Mouse (Mus musculus): ENCODE data around the gene Ptprm. TPM values are rescaled to one million over a fixed set of nuclear protein-coding genes. Genes with fewer than 3 reads are reported as not detected.

The Ptprm gene
- polyA plus RNA-seq, 1 experiment from 2014 or later: 35.9 TPM

DNA sequence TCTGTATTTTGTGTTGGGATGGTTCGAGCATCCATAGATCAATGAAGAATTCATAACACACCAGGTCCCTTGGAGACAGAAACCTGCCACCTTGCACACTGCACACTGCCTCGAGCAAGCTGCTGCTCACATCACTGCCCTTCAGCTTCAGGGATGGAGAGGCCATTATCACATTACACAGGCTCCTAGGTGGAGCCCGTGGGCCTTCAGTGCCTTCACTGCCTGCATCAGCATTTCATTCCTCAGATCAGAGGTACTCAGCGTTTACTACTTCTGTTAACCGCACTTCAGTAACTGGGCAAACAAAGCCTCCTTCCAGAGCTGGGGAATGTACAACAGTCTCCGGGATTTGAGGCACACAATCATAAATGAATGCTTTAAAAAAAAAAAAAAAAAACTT lies 101.3 kb downstream of the Ptprm start:
- H3K4me2 ChIP-seq (replicated peaks; ENCODE audit: low read depth, low read length): no peak overlapping the region
- WGBS: 51% methylated on average over 6 of the region's 6 CpGs
- H3K9ac ChIP-seq (replicated peaks; ENCODE audit: low read depth): no peak overlapping the region
- DNase-seq (ENCODE audit: low spot score): peak; percentile 61
- H3K4me3 ChIP-seq (ENCODE audit: low read depth, low read length): no peak overlapping the region
- TF ChIP-seq EP300 (IDR thresholded peaks at IDR 0.05): peak; percentile 50; the same call in 1 of the 2 replicates
- peak; percentile 49 for TF ChIP-seq CTCF (IDR thresholded peaks at IDR 0.05)
- peak; percentile 81 for ATAC-seq
- no peaks in the 10 kb centered on the region for H3K27me3 ChIP-seq (replicated peaks; ENCODE audit: insufficient read depth, low read length)
- peaks cover 5% of the 10 kb centered on the region; the same call in 1 of the 2 replicates for H3K4me1 ChIP-seq (ENCODE audit: insufficient read depth, low read depth, low read length)
- no peak overlapping the region for H3K27ac ChIP-seq (ENCODE audit: low read length)
- H3K36me3 ChIP-seq (ENCODE audit: insufficient read depth, low read length): no peaks in the 10 kb centered on the region
- no peaks in the 10 kb centered on the region for H3K9me3 ChIP-seq (ENCODE audit: low read length)

DNA sequence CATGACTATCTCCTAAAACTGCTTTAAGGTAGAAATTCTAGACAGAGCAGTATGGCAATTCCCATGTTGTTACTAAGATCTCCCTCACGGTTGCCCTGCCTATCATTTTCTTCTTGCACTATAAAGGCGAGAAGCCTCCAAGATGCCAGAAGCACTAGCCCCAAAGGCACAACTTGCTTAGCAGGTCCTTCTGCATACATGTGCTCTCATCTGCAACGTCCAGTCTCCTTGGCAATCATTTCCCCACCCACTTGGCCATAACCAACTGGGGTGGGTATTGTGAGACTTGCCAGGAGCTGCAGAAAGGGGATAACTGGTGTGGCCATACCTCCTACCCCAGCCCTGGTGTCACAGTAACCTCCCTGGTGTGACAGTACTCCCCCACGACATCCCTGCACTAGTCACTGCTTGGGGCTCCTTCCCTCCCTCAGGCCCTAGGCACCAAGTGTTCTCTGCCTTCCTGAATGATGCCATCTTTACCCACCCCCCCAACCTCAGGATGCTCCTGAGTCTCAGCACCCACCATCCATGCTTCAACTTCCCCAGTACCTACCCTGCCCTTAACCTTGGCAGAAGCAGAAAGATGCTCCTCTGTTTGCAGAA lies 108.9 kb downstream of the Ptprm start:
- H3K27ac ChIP-seq (ENCODE audit: low read length): no peak overlapping the region
- H3K4me3 ChIP-seq (ENCODE audit: low read depth, low read length): no peak overlapping the region
- peaks cover 4% of the 10 kb centered on the region; the same call in 1 of the 2 replicates for H3K4me1 ChIP-seq (ENCODE audit: insufficient read depth, low read depth, low read length)
- TF ChIP-seq EP300 (IDR thresholded peaks at IDR 0.05) (no peak), CTCF (IDR thresholded peaks at IDR 0.05) (no peak)
- DNase-seq (ENCODE audit: low spot score) (peak; percentile 33), ATAC-seq (no peak)
- H3K27me3 ChIP-seq (replicated peaks; ENCODE audit: insufficient read depth, low read length): no peaks in the 10 kb centered on the region
- no peaks in the 10 kb centered on the region for H3K9me3 ChIP-seq (ENCODE audit: low read length)
- H3K4me2 ChIP-seq (replicated peaks; ENCODE audit: low read depth, low read length): no peak overlapping the region
- no peaks in the 10 kb centered on the region for H3K36me3 ChIP-seq (ENCODE audit: insufficient read depth, low read length)
- 56% methylated on average over 4 of the region's 4 CpGs for WGBS
- no peak overlapping the region for H3K9ac ChIP-seq (replicated peaks; ENCODE audit: low read depth)

DNA sequence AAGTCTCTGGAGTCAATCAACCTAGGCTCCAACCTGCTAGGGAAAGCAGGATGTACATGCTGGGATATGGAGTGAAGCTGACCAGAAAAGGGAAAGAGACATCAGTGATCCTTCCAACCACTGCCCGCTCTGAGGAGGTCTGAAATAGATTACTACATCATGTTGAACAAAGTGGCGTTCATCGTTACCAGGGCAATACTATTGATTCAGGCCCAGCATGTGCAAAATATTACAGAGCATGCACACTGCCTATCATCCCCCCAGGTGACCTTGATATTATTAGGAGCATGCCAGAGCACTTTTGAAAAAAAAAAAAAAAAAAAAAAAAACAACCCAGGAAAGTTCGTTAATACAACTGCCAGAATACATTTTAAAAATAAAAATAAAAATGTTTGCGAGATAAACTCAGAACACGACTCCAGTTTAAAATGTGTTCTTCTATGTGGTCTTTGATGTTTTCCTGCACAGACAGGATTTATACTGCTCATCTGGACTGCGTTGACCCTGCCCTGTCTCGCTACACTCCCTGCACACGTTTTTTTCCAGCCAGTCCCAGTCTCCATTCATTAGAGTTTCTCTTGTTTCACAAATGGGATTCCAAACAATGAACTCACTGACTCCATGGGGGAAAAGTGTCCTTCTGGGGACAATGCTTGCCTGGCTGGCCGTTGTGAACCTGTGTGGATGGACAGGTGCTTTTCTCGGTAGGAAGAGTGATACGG lies 111.3 kb downstream of the Ptprm start:
- Histone ChIP-seq H3K9ac (replicated peaks; ENCODE audit: low read depth) (no peak overlapping the region), H3K27me3 (replicated peaks; ENCODE audit: insufficient read depth, low read length) (no peaks in the 10 kb centered on the region), H3K4me2 (replicated peaks; ENCODE audit: low read depth, low read length) (no peak overlapping the region), H3K36me3 (ENCODE audit: insufficient read depth, low read length) (no peaks in the 10 kb centered on the region), H3K4me3 (ENCODE audit: low read depth, low read length) (no peak overlapping the region), H3K9me3 (ENCODE audit: low read length) (no peaks in the 10 kb centered on the region), H3K4me1 (ENCODE audit: insufficient read depth, low read depth, low read length) (peaks cover 4% of the 10 kb centered on the region; the same call in 1 of the 2 replicates), H3K27ac (ENCODE audit: low read length) (no peak overlapping the region)
- WGBS: 76% methylated on average over 12 of the region's 12 CpGs
- no peak for TF ChIP-seq CTCF (IDR thresholded peaks at IDR 0.05)
- no peak for TF ChIP-seq EP300 (IDR thresholded peaks at IDR 0.05)
- no peak for ATAC-seq
- DNase-seq (ENCODE audit: low spot score): no peak

DNA sequence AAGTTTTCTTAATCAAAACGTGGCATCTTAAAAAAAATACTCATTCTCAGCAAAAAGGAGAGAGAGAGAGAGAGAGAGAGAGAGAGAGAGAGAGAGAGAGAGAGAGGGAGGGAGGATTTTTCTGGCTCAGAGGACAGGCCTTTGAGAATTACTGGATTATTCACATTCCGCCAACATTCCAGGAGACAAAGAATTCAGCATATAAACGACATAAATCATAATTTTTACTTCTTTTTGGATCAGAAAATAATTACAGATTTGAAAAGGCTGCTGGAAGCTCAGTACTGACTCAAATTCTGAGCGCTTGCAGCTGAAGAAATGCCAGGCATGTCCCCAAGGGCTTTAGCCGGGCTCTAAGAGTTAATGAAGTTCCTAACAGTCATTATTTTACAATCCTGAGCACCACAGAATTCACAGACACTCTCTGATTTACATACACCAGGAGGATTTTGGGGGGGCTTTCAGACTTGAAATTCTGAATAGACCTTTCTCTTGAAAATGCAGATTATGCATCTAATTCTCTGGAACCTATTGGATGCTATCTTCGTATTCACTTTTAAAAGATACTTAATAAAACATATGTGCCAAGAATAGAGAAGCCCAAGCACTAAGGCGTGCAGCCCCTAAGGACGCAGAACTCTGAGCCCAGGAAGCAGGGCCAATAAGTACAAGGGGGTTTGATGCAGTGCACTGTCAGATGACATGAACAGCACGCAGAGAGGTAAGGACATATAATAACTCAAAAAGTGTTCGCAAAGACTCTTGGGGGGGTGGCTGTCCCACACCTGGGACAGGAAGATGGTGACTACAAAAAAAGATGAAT lies 112.1 kb downstream of the Ptprm start:
- DNase-seq (ENCODE audit: low spot score) (no peak), ATAC-seq (no peak)
- Histone ChIP-seq H3K36me3 (ENCODE audit: insufficient read depth, low read length) (no peaks in the 10 kb centered on the region), H3K4me2 (replicated peaks; ENCODE audit: low read depth, low read length) (no peak overlapping the region), H3K9ac (replicated peaks; ENCODE audit: low read depth) (no peak overlapping the region), H3K27me3 (replicated peaks; ENCODE audit: insufficient read depth, low read length) (no peaks in the 10 kb centered on the region), H3K4me1 (ENCODE audit: insufficient read depth, low read depth, low read length) (peaks cover 4% of the 10 kb centered on the region; the same call in 1 of the 2 replicates), H3K27ac (ENCODE audit: low read length) (no peak overlapping the region), H3K4me3 (ENCODE audit: low read depth, low read length) (no peak overlapping the region), H3K9me3 (ENCODE audit: low read length) (no peaks in the 10 kb centered on the region)
- 59% methylated on average over 10 of the region's 10 CpGs for WGBS
- TF ChIP-seq EP300 (IDR thresholded peaks at IDR 0.05) (no peak), CTCF (IDR thresholded peaks at IDR 0.05) (no peak)

DNA sequence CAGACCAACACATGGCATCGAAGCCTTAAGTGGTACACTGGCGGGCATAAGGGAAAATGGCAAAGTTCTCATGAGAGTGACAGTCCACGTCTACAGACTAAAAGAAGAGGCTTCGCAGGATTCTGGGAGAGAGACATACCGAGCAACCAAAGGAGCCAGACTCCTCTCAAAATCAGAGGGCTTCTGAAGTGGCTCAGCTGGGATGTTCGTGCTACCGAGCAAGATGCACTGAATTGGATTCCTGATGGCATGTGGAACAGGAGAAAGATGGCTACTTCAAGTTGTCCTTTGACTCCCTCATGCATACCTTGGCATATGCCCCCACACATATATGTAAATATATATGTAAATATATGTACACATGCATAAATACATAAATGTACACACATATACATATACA lies 115.4 kb downstream of the Ptprm start:
- WGBS: 91% methylated on average over 7 of the region's 7 CpGs
- no peaks in the 10 kb centered on the region for H3K36me3 ChIP-seq (ENCODE audit: insufficient read depth, low read length)
- no peak for DNase-seq (ENCODE audit: low spot score)

DNA sequence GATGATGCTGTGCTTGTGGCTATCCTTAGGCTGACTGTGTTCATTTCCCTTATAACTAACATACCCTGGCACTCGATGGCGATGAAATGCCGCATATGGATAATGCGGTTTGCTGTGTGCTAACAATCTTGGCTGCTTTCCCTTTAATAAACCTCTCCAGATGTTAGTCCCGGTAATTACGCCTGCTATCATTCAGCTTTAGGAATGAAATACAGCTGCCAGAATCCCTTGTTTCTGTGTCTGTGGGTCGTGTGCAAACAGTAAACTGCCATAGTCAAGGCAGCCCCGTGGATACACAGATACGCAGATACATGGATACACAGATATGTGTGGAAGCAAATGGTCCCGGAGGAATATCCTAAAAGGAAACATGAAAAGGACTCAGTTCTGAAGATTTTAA lies 116.8 kb downstream of the Ptprm start:
- Histone ChIP-seq H3K27me3 (replicated peaks; ENCODE audit: insufficient read depth, low read length) (no peaks in the 10 kb centered on the region), H3K9ac (replicated peaks; ENCODE audit: low read depth) (no peak overlapping the region), H3K4me3 (ENCODE audit: low read depth, low read length) (no peak overlapping the region), H3K4me1 (ENCODE audit: insufficient read depth, low read depth, low read length) (no peaks in the 10 kb centered on the region), H3K9me3 (ENCODE audit: low read length) (no peaks in the 10 kb centered on the region), H3K27ac (ENCODE audit: low read length) (no peak overlapping the region), H3K36me3 (ENCODE audit: insufficient read depth, low read length) (no peaks in the 10 kb centered on the region), H3K4me2 (replicated peaks; ENCODE audit: low read depth, low read length) (no peak overlapping the region)
- DNase-seq (ENCODE audit: low spot score) (no peak), ATAC-seq (no peak)
- 69% methylated on average over 10 of the region's 10 CpGs for WGBS
- no peak for TF ChIP-seq EP300 (IDR thresholded peaks at IDR 0.05)
- no peak for TF ChIP-seq CTCF (IDR thresholded peaks at IDR 0.05)

More for the DNA sequence above, 115.4 kb downstream of the Ptprm start:
- Histone ChIP-seq H3K4me2 (replicated peaks; ENCODE audit: low read depth, low read length) (no peak overlapping the region), H3K4me3 (ENCODE audit: low read depth, low read length) (no peak overlapping the region), H3K9me3 (ENCODE audit: low read length) (no peaks in the 10 kb centered on the region), H3K9ac (replicated peaks; ENCODE audit: low read depth) (no peak overlapping the region), H3K4me1 (ENCODE audit: insufficient read depth, low read depth, low read length) (no peaks in the 10 kb centered on the region), H3K27me3 (replicated peaks; ENCODE audit: insufficient read depth, low read length) (no peaks in the 10 kb centered on the region), H3K27ac (ENCODE audit: low read length) (no peak overlapping the region)
- ATAC-seq: no peak
- TF ChIP-seq CTCF (IDR thresholded peaks at IDR 0.05) (no peak), EP300 (IDR thresholded peaks at IDR 0.05) (no peak)
